Mouse (Mus musculus): ENCODE measurements around the gene St3gal2. TPM values are rescaled to one million over a fixed set of nuclear protein-coding genes. Genes with fewer than 3 reads are reported as not detected.
"Not testable (repeated sequence)": the region's sequence is repeated elsewhere in the genome, so short reads cannot be mapped to it uniquely, and the experiment has no call there.

St3gal2 gene
- polyA plus RNA-seq, 1 experiment from 2014 or later: 40.3 TPM

DNA sequence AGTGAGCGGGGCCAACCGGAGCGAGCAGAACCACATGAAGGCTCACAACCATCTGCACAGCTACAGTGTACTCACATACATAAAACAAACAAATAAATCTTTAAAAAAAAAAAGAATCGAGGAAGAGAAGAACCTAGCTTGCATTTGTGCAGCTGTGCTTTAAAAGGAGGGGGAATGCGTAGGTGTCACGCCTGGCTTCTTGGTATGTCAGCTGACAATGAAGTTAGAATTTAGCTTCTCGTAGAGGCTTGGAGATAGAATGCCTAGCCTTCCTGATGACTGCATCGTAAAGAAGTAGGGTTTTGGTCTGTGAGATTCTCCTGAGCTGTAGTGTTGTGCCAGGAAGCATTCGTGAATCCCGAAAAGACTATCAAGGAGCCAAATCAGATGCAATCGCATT is 1.7 kb upstream of the St3gal2 start:
- H3K9me3 ChIP-seq (replicated peaks): no peaks in the 10 kb centered on the region
- H3K4me2 ChIP-seq: no peak overlapping the region
- H3K27me3 ChIP-seq (replicated peaks): no peaks in the 10 kb centered on the region
- no peak for ATAC-seq
- 84% methylated on average over 11 of the region's 11 CpGs for WGBS (ENCODE audit: insufficient replicate concordance)
- H3K27ac ChIP-seq: no peak overlapping the region
- peaks cover 49% of the 10 kb centered on the region for H3K4me1 ChIP-seq
- H3K9ac ChIP-seq: no peak overlapping the region
- peaks cover 12% of the 10 kb centered on the region for H3K36me3 ChIP-seq
- H3K4me3 ChIP-seq: no peak overlapping the region

DNA sequence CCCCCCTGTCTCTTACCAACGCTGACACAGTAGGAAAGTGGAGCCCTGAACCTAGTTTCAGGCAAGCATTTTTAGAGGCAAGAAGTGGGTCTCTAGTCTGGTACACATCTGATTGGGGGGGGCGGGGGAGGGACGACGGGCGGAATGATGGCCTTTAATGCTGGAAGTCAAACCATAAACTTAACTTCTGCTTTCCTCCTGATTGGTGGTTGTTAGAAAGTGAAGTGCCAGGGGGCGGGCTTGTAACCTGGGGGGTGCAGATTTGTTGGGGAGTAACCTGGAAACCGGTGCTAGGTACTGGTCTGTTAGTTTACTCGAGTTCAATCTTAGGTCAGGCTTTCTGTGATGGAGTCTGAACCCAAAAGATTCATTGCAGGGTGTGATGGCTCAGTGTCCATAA is 1.3 kb upstream of the St3gal2 start:
- Histone ChIP-seq H3K4me1 (peaks cover 53% of the 10 kb centered on the region), H3K27me3 (replicated peaks) (no peaks in the 10 kb centered on the region), H3K36me3 (peaks cover 17% of the 10 kb centered on the region), H3K27ac (no peak overlapping the region), H3K4me2 (peak overlapping the region; percentile 87; the same call in 1 of the 2 replicates), H3K9ac (no peak overlapping the region), H3K9me3 (replicated peaks) (no peaks in the 10 kb centered on the region), H3K4me3 (no peak overlapping the region)
- WGBS (ENCODE audit: insufficient replicate concordance): 64% methylated on average over 8 of the region's 8 CpGs
- ATAC-seq: no peak

DNA sequence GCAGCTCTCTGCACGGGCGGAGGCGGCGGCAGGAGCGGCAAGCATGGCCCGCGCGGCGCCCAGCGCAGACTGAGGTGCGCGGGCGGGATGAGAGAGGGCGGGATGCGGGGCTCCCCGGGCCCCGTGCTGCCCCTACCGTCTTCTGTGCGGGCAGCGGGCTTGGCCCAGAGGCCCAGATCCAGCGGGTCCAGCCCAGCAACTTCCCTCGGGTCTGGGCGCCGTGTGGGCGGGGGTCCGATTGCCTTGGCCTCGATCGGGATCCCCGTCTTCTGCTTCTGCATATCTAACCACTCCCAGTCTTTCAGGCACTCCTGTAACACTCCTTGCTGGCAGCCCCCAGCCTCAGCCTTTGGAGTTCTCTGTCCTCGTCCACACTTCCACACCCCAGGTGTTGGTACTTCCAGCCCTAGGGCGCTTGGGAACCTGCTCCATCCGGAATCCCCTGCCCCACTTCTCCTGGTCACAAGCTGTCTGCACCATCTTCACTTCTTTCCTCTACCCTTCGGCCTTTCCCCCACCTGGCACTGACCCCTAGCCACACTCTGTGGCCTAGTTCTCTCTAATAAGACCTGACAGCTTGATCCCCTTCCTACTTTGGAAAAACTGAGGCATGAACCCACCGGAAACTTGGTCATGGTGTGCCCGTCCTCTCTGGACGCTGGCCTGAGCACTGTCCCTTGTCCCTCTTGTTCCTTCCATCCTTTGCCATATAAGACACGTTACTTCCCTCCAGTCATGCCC is 480 bp downstream of the St3gal2 start:
- peaks cover 34% of the 10 kb centered on the region for H3K36me3 ChIP-seq
- H3K27ac ChIP-seq: peak overlapping the region; percentile 98
- WGBS (ENCODE audit: insufficient replicate concordance): 4% methylated on average over 31 of the region's 37 CpGs
- H3K4me1 ChIP-seq: peaks cover 71% of the 10 kb centered on the region
- H3K9me3 ChIP-seq (replicated peaks): no peaks in the 10 kb centered on the region
- H3K9ac ChIP-seq: peak overlapping the region; percentile 91
- H3K4me3 ChIP-seq: peak overlapping the region; percentile 89
- H3K4me2 ChIP-seq: peak overlapping the region; percentile 87
- no peaks in the 10 kb centered on the region for H3K27me3 ChIP-seq (replicated peaks)
- peak; percentile 4 for ATAC-seq

DNA sequence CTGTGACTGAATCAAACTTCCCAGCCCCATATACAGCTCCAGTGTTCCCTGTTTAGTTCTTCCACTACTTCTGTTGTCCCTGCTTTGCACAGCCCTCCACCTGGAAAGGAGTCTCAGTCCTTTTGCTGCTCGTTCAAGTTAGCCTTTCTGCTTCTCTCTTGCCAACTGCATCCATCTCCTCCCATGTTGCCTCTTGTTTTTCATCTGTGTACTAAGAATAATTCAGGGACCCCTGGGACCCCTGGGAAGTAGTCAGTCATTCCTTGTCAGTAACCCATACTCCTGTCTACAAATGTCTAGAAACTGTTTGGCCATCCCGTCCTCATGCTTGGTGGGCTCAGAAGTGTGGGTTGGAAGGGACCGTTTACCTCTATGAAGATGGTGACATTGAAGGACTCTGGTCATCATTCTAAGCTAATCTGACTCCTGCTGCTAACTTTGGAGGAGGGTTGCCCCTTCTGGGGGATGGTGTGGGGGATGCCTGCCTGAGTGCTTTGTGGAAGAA is 1.1 kb downstream of the St3gal2 start:
- peaks cover 39% of the 10 kb centered on the region for H3K36me3 ChIP-seq
- peak overlapping the region; percentile 91 for H3K9ac ChIP-seq
- no peaks in the 10 kb centered on the region for H3K9me3 ChIP-seq (replicated peaks)
- ATAC-seq: no peak
- H3K4me1 ChIP-seq: peaks cover 77% of the 10 kb centered on the region
- peak overlapping the region; percentile 89 for H3K4me3 ChIP-seq
- peak overlapping the region; percentile 98 for H3K27ac ChIP-seq
- no peaks in the 10 kb centered on the region for H3K27me3 ChIP-seq (replicated peaks)
- 32% methylated on average over 3 of the region's 3 CpGs for WGBS (ENCODE audit: insufficient replicate concordance)
- peak overlapping the region; percentile 87 for H3K4me2 ChIP-seq

DNA sequence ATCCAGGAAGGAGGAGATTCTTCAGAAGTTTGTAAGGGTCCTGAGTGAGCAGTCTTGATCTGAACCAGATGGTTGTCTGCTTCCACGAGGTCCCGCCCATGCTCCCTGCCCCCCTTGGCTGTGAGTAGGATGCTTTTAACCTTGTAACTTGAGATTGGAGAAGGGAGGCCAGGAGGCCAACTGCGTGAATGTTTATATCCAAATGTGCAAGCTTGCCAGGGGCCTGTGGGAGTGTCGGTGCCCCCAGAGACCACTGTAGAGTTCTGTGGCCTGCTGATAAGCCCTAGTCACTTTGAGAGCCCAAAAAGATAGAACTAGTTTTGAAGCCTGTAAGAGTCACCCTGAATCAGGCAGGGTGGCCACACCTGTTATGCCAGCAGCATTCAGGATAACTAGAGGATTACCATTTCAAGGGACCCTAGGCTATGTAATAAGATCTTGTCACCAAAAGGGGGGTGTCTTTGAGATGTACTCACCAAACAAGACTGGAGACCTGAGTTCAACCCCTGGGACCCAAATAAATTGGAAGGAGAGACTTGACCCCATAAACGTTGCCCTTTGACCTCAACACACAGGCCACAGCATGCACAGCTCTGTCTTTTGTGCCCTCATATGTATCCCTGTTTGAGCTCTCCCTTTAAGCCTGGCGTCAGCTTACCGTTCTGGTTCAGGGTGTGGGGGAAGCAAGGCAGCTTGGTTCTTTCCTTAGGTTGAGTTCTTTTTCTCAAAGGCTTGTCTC is 1.9 kb downstream of the St3gal2 start:
- Histone ChIP-seq H3K9me3 (replicated peaks) (no peaks in the 10 kb centered on the region), H3K27ac (peak overlapping the region; percentile 98), H3K4me2 (peak overlapping the region; percentile 87), H3K4me3 (peak overlapping the region; percentile 89), H3K27me3 (replicated peaks) (no peaks in the 10 kb centered on the region), H3K9ac (peak overlapping the region; percentile 91), H3K4me1 (peaks cover 85% of the 10 kb centered on the region), H3K36me3 (peaks cover 39% of the 10 kb centered on the region)
- 16% methylated on average over 7 of the region's 7 CpGs for WGBS (ENCODE audit: insufficient replicate concordance)
- peak; percentile 85 for ATAC-seq

DNA sequence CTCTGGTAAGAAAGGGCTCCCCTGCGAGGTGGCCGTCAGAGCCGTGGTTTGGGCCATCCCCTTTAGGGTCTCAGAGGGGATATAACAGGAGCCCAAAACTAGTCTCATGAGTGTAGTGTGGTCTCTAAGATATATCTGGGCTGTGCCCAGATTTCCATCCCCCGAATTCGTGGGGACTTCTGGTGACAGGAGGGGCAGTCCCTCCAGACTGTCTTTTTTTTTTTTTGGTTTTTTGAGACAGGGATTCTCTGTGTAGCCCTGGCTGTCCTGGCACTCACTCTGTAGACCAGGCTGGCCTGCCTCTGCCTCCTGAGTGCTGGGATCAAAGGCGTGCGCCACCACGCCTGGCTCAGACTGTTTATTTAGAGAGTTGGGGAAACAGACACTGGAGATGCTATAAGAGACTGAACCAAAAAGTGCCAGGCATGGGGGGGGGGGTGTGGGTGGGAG is 6.0 kb downstream of the St3gal2 start:
- ATAC-seq: no peak
- Histone ChIP-seq H3K27me3 (replicated peaks) (no peaks in the 10 kb centered on the region), H3K9me3 (replicated peaks) (no peaks in the 10 kb centered on the region), H3K36me3 (peaks cover 55% of the 10 kb centered on the region), H3K4me3 (no peak overlapping the region), H3K27ac (peak overlapping the region; percentile 96), H3K4me2 (peak overlapping the region; percentile 48), H3K4me1 (peaks cover 100% of the 10 kb centered on the region), H3K9ac (peak overlapping the region; percentile 50; the same call in 1 of the 2 replicates)
- WGBS (ENCODE audit: insufficient replicate concordance): 68% methylated on average over 8 of the region's 8 CpGs

DNA sequence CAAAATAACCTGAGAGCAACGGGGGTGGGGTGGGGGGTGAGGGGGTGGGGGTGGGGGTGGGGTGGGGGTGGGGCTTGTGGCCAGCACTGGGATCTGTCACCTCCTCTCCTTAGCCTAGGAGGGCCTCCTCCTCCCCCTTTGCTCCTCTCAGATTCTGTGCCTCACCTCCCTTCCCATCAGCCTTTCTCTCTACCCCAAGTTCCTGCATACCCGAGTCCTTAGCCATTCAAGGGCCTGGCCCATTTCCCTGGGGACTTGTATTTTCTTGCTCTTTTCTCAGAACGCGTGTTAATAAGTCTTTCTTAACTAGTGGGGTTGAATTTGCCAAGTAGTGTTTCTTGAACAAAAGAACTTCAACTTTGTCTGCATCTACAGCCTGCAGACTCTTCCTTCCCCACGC is 7.0 kb downstream of the St3gal2 start:
- no peaks in the 10 kb centered on the region for H3K9me3 ChIP-seq (replicated peaks)
- H3K4me1 ChIP-seq: peaks cover 100% of the 10 kb centered on the region
- H3K36me3 ChIP-seq: peaks cover 60% of the 10 kb centered on the region
- peak overlapping the region; percentile 96 for H3K27ac ChIP-seq
- WGBS (ENCODE audit: insufficient replicate concordance): 48% methylated on average over 5 of the region's 5 CpGs
- H3K27me3 ChIP-seq (replicated peaks): no peaks in the 10 kb centered on the region
- peak overlapping the region; percentile 48 for H3K4me2 ChIP-seq
- peak overlapping the region; percentile 50 for H3K9ac ChIP-seq
- ATAC-seq: no peak
- 0 out of 2 replicates have a peak overlapping the region, but pooled peaks have one; percentile 6 for H3K4me3 ChIP-seq

DNA sequence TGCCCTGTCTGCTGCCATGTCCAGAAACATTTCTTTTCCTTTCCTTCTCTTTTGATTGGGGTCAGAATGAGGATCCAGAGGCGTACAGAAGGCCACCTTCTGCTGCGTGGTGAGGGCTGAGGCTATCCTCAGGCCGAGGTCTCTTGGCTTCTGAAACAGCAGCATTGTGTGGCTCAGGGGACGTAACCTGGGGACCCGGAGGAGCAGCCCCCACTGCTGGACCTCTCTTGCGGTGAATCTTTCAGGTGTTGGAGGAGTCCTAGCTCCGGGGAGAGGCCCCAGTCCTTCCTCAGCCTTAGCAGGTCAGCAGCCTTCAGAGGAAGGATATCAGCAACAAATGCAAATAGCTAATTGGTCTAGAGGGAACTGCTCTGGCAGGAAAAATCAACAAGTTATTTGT is 8.7 kb downstream of the St3gal2 start:
- WGBS (ENCODE audit: insufficient replicate concordance): 28% methylated on average over 7 of the region's 7 CpGs
- Histone ChIP-seq H3K9me3 (replicated peaks) (no peaks in the 10 kb centered on the region), H3K27ac (peak overlapping the region; percentile 96), H3K36me3 (peaks cover 47% of the 10 kb centered on the region), H3K4me2 (peak overlapping the region; percentile 73), H3K27me3 (replicated peaks) (no peaks in the 10 kb centered on the region), H3K4me1 (peaks cover 100% of the 10 kb centered on the region), H3K4me3 (peak overlapping the region; percentile 33), H3K9ac (peak overlapping the region; percentile 68)
- ATAC-seq: peak; percentile 18; the same call in 1 of the 2 replicates

DNA sequence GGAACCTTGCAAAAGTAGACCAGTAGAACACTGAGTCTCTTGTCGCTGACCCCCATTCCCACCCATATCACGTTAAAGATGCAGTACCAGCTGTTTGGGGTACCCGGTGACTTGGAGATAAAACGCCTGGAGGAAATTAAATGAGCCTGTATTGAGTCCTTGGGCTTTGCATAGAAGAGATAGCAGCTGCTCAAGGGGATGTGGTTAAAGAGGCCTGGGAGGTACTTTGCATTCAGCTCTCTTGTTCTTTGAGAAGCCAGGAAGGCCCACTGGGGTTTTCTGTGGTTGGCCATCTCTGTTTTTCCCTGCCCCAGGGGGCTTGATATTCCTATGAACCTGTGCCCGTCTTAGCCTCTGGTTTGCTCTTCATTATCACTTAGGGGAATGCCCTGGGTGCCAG is 9.3 kb downstream of the St3gal2 start:
- peak overlapping the region; percentile 73 for H3K4me2 ChIP-seq
- no peaks in the 10 kb centered on the region for H3K9me3 ChIP-seq (replicated peaks)
- ATAC-seq: peak; percentile 84
- peak overlapping the region; percentile 96 for H3K27ac ChIP-seq
- peak overlapping the region; percentile 68 for H3K9ac ChIP-seq
- H3K4me1 ChIP-seq: peaks cover 100% of the 10 kb centered on the region
- 11% methylated on average over 5 of the region's 5 CpGs for WGBS (ENCODE audit: insufficient replicate concordance)
- H3K4me3 ChIP-seq: peak overlapping the region; percentile 33
- H3K27me3 ChIP-seq (replicated peaks): no peaks in the 10 kb centered on the region
- H3K36me3 ChIP-seq: peaks cover 42% of the 10 kb centered on the region

DNA sequence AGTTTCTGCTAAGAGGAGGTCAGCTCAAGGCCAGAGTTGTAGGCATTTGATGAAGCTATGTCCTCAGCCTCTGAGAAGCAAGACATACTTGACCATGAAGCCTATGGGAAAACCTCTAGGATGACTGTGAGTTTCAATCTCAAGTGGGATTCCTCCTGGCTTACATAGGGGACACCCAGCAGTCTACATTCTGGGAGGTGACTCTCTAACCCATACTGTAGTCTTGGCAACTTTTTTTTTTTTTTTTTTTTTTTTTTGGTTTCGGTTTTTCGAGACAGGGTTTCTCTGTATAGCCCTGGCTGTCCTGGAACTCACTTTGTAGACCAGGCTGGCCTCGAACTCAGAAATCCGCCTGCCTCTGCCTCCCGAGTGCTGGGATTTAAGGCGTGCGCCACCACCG is 9.9 kb downstream of the St3gal2 start:
- H3K9me3 ChIP-seq (replicated peaks); ATAC-seq; H3K27me3 ChIP-seq (replicated peaks): not testable (repeated sequence)
- peak overlapping the region; percentile 68 for H3K9ac ChIP-seq
- peak overlapping the region; percentile 33 for H3K4me3 ChIP-seq
- H3K27ac ChIP-seq: peak overlapping the region; percentile 96
- H3K4me2 ChIP-seq: peak overlapping the region; percentile 73
- peaks cover 42% of the 10 kb centered on the region for H3K36me3 ChIP-seq
- 73% methylated on average over 8 of the region's 8 CpGs for WGBS (ENCODE audit: insufficient replicate concordance)
- peaks cover 100% of the 10 kb centered on the region for H3K4me1 ChIP-seq

DNA sequence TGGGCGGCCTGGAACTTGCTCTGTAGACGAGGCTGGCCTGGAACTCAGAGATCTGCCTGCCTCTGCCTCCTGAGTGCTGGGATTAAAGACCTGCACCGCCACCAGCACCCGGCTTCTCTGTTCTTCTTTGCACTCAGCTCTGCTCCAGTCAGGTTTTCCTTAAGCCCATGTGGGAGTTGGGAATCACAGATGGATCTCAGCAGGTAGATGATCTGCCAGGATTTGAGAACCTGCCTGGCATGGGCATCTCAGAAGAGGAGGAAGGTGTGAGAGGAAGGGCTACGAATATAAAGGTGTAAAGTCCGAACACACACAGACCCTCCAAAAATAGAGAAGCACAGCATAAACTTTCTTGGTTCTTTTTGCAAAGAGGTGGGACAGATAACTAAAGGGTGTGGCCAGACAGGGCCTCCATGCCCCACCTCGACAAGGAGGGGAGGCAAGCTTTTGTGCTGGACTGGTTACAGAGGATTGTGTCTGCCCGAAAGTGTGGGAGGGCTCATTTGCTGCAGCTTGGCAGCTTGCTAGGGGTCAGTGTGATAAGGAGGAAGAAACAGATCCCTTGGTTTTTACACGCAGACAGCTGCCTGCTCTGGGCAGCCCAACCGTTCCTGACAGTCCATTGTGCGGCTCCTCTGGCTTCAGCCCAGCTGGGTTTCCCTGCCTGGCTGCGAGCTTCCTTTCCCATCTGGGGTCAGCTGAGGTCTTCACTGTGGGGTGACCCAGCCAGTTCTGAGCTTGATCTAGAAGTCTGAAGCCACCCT is 11.6 kb downstream of the St3gal2 start:
- H3K9ac ChIP-seq: peak overlapping the region; percentile 63
- no peaks in the 10 kb centered on the region for H3K9me3 ChIP-seq (replicated peaks)
- peak; percentile 68 for ATAC-seq
- H3K36me3 ChIP-seq: peaks cover 45% of the 10 kb centered on the region
- H3K27ac ChIP-seq: peak overlapping the region; percentile 96
- H3K4me1 ChIP-seq: peaks cover 100% of the 10 kb centered on the region
- peak overlapping the region; percentile 40 for H3K4me3 ChIP-seq
- 36% methylated on average over 12 of the region's 12 CpGs for WGBS (ENCODE audit: insufficient replicate concordance)
- peak overlapping the region; percentile 73 for H3K4me2 ChIP-seq
- no peaks in the 10 kb centered on the region for H3K27me3 ChIP-seq (replicated peaks)
